Mouse (Mus musculus) hindbrain, embryonic 15.5 days (tissue): ENCODE results near the gene Atp13a3. TPM values are rescaled to one million over a fixed set of nuclear protein-coding genes. Genes with fewer than 3 reads are reported as not detected.

Source experiments
- ATAC-seq: fragments of 200-750 bp; cut with Nextera tagmentation; 2 replicates; pipeline ENCODE4 v1.8.0; 2017; ENCODE audit warnings: low read depth, moderate number of reproducible peaks, moderate TSS enrichment; ENCODE audit not compliant: low FRiP score
- H3K27ac ChIP-seq: fragments of 300-500 bp; sonication (generic); replicated peaks from 2 replicates; pipeline ENCODE4 v1.5.1; 2015; ENCODE audit warnings: mild to moderate bottlenecking, inconsistent platforms
- H3K27me3 ChIP-seq: fragments of 300-500 bp; sonication (generic); 2 replicates; pipeline ENCODE4 v1.6.1; 2015; ENCODE audit warnings: control low read depth, inconsistent platforms
- H3K36me3 ChIP-seq: fragments of 300-500 bp; sonication (generic); 2 replicates; pipeline ENCODE4 v1.6.1; 2015; ENCODE audit warnings: control low read depth, inconsistent platforms
- H3K4me1 ChIP-seq: fragments of 300-500 bp; sonication (generic); replicated peaks from 2 replicates; pipeline ENCODE4 v1.6.1; 2015; ENCODE audit warnings: control low read depth, inconsistent platforms
- H3K4me2 ChIP-seq: fragments of 300-500 bp; sonication (generic); 2 replicates; pipeline ENCODE4 v1.6.1; 2015; ENCODE audit warnings: moderate library complexity, mild to moderate bottlenecking, inconsistent platforms
- H3K4me3 ChIP-seq: fragments of 300-500 bp; sonication (generic); 2 replicates; pipeline ENCODE4 v1.5.1; 2015; ENCODE audit warnings: mild to moderate bottlenecking, inconsistent platforms
- H3K9ac ChIP-seq: fragments of 300-500 bp; sonication (generic); 2 replicates; pipeline ENCODE4 v1.6.1; 2015; ENCODE audit warnings: inconsistent platforms
- H3K9me3 ChIP-seq: fragments of 300-500 bp; sonication (generic); 2 replicates; pipeline ENCODE4 v1.6.1; 2016; ENCODE audit warnings: control low read depth, inconsistent platforms
- WGBS: fragments of 180-500 bp; shearing (Covaris S2); methylation state at CpG from one replicate; pipeline ENCODE4 v1.1.7; 2015; 5-methylcytosine and 5-hydroxymethylcytosine counted together
- polyA plus RNA-seq: library from polyadenylated mRNA; unstranded; fragments of >200 nt; fragmentation: Nextera tagmentation; extraction: Ambion mirVana; gene quantifications from 2 replicates; pipeline ENCODE4 v1.2.1, GENCODE M21; 2015

Gene Atp13a3
- polyA plus RNA-seq, 1 experiment from 2014 or later = 8.8 TPM

- H3K27ac ChIP-seq = no peak overlapping the region
- H3K9me3 ChIP-seq = no peaks in the 10 kb centered on the region
- no peaks in the 10 kb centered on the region for H3K27me3 ChIP-seq
- H3K4me3 ChIP-seq = no peak overlapping the region
- ATAC-seq = no peak
- H3K4me2 ChIP-seq = no peak overlapping the region
- no peak overlapping the region for H3K9ac ChIP-seq
- WGBS = 86% methylated on average over 4 of the region's 4 CpGs
- no peaks in the 10 kb centered on the region for H3K36me3 ChIP-seq
- H3K4me1 ChIP-seq = no peaks in the 10 kb centered on the region
Observed at GRCm38 (mm10) chr16:30435393-30435792, 29.6 kb upstream of the Atp13a3 start.

DNA sequence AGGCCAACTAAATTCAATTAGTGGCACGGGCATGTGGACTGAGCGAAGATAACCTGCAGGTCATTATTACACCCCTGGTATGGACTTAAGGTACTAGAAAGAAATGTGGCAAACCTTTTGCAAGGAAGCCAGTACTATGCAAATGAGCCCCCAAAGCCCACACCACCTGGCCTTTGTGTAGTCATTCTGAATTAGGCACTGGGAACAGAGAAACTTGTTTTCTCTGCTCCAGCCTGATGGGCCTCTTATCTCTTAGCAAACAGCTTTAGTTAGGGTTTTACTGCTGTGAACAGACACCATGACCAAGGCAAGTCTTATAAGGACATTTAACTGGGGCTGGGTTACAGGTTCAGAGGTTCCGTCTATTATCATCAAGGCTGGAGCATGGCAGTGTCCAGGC, 27.4 kb upstream of the Atp13a3 start:
- no peaks in the 10 kb centered on the region for H3K36me3 ChIP-seq
- H3K4me3 ChIP-seq = no peak overlapping the region
- H3K9ac ChIP-seq = no peak overlapping the region
- H3K4me2 ChIP-seq = no peak overlapping the region
- 91% methylated on average over 3 of the region's 3 CpGs for WGBS
- no peaks in the 10 kb centered on the region for H3K9me3 ChIP-seq
- H3K27me3 ChIP-seq = no peaks in the 10 kb centered on the region
- no peaks in the 10 kb centered on the region for H3K4me1 ChIP-seq
- no peak overlapping the region for H3K27ac ChIP-seq
- ATAC-seq = no peak

DNA sequence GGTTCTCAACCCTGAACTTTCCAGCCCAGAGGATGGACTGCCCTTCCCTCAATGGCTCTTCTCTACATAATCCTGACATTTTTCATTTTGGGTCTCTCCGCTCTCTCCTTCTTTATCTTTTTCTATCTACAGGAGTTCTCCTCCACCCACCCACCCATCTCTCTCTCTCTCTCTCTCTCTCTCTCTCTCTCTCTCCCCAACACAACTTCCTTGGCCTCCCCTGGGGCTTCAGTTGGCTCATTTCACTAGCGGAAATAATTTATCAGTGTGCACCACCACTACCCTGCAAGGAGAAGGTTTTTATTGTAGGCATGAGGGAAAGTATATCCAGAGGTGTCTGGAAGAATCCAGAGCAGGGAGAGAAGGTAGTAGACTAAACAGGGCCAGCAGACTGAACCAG, 26.3 kb upstream of the Atp13a3 start:
- no peak for ATAC-seq
- H3K4me3 ChIP-seq = no peak overlapping the region

DNA sequence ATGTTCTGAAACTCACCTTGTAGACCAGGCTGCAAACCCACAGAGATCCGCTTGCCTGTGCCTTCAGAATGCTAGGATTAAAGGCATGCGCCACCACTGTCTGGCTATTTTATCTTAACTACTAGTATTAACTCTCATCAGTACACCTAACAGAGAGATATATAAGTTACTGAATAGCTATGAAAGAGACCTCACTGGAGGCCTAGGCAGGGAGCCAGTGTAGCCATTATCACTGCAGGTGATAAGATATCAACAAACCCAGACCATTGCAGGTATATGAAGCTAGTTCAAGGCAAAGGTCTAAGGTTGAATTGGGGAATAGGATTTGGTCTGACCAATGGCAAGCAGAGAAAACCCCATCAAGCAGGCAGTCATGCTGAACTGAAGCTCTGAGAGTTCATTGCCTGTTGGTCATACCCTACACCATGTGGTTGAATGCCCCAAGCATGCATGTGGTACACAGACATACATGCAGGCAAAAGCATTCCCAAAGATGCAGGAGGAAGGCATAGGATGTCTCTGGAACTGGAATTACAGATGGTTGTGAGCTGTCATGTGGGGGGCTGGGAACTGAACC, 24.8 kb upstream of the Atp13a3 start:
- no peak overlapping the region for H3K27ac ChIP-seq
- no peak for ATAC-seq
- H3K27me3 ChIP-seq = no peaks in the 10 kb centered on the region
- H3K36me3 ChIP-seq = no peaks in the 10 kb centered on the region
- WGBS = 98% methylated on average over 2 of the region's 2 CpGs
- H3K4me2 ChIP-seq = no peak overlapping the region
- no peak overlapping the region for H3K9ac ChIP-seq
- H3K4me1 ChIP-seq = no peaks in the 10 kb centered on the region
- H3K9me3 ChIP-seq = no peaks in the 10 kb centered on the region
- no peak overlapping the region for H3K4me3 ChIP-seq

More for the DNA sequence above, 26.3 kb upstream of the Atp13a3 start:
- 92% methylated on average over 2 of the region's 2 CpGs for WGBS
- Histone ChIP-seq H3K27ac (no peak overlapping the region), H3K4me1 (no peaks in the 10 kb centered on the region), H3K27me3 (no peaks in the 10 kb centered on the region), H3K4me2 (no peak overlapping the region), H3K36me3 (no peaks in the 10 kb centered on the region), H3K9me3 (no peaks in the 10 kb centered on the region), H3K9ac (no peak overlapping the region)

DNA sequence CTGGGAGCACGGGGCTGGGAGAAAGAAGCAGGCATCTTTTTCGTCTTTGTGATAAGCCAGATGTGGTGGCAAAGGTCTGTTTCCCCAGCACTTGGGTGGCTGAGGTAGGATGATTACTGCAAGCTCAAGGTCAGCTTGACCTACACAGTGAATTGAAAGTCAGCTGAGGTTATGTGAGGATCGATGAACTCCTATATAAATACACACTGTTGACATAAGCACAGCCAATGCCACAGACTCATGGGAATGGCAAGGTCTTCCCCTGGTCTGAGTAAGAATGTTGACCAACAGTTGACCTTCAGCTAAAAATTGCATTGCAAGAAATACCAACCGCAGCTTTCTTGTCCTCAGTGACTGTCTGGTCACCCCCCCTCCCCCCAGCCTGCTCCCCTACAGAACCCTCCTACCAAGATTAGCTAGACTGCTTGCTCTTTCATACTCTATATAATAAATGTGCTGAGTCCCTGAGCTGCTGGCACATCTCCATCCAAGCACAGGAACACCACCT, 23.0 kb upstream of the Atp13a3 start:
- H3K4me1 ChIP-seq = no peaks in the 10 kb centered on the region
- ATAC-seq = no peak
- no peaks in the 10 kb centered on the region for H3K9me3 ChIP-seq
- H3K36me3 ChIP-seq = no peaks in the 10 kb centered on the region
- no peak overlapping the region for H3K4me3 ChIP-seq
- H3K4me2 ChIP-seq = no peak overlapping the region
- WGBS = 86% methylated on average over 4 of the region's 4 CpGs
- H3K27ac ChIP-seq = no peak overlapping the region
- H3K9ac ChIP-seq = no peak overlapping the region
- H3K27me3 ChIP-seq = no peaks in the 10 kb centered on the region

DNA sequence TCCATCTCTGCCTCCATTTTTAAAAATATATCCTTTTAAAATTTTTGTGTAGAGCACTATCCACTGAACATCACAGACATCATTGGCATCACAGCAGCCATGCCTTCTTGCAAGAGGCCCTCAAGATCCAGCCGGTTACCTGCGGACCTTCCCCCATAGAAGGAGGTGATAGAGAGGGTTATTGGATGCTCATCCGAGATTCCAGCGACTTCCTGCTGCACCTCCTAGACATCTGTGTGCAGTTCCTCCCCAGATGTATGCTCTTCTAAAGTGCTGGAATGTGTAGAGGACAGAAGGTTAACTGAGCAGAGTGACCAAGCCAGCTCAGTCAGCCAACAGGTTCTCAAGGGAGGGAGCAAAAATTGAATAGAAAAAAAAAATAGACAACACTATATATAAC, 21.7 kb upstream of the Atp13a3 start:
- H3K27ac ChIP-seq = no peak overlapping the region
- H3K4me3 ChIP-seq = no peak overlapping the region
- no peak overlapping the region for H3K4me2 ChIP-seq
- no peak for ATAC-seq
- 90% methylated on average over 4 of the region's 4 CpGs for WGBS
- H3K4me1 ChIP-seq = no peaks in the 10 kb centered on the region
- no peak overlapping the region for H3K9ac ChIP-seq
- H3K27me3 ChIP-seq = no peaks in the 10 kb centered on the region
- no peaks in the 10 kb centered on the region for H3K9me3 ChIP-seq
- no peaks in the 10 kb centered on the region for H3K36me3 ChIP-seq

DNA sequence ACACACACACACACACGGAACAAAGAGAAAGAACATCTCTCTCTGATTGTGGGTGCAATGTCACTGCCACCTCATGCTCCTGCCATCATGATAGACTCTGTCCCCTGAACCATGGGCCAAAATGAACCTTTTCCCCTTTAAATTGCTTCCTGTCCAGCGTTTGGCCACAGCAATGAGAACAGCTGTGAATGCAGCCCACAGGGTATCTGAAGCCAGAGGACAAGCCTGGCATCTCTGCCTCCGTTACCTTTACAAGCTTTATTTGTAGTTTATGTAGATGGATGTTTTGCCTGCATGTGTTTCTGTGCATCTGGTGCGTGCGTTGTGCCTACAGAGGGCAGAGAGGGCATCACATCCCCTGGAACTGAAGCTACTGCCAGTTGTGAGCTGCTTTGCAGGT, 21.2 kb upstream of the Atp13a3 start:
- H3K9ac ChIP-seq = no peak overlapping the region
- no peaks in the 10 kb centered on the region for H3K36me3 ChIP-seq
- H3K4me1 ChIP-seq = no peaks in the 10 kb centered on the region
- no peak overlapping the region for H3K4me2 ChIP-seq
- no peak overlapping the region for H3K27ac ChIP-seq
- no peaks in the 10 kb centered on the region for H3K27me3 ChIP-seq
- WGBS = 81% methylated on average over 5 of the region's 5 CpGs
- no peak overlapping the region for H3K4me3 ChIP-seq
- ATAC-seq = no peak
- H3K9me3 ChIP-seq = no peaks in the 10 kb centered on the region

GRCm38 (mm10) chr16:30425980-30426379, 20.2 kb upstream of the Atp13a3 start:
- Histone ChIP-seq H3K9ac (no peak overlapping the region), H3K4me2 (no peak overlapping the region), H3K36me3 (no peaks in the 10 kb centered on the region), H3K9me3 (no peaks in the 10 kb centered on the region), H3K4me3 (no peak overlapping the region), H3K4me1 (no peaks in the 10 kb centered on the region), H3K27me3 (no peaks in the 10 kb centered on the region), H3K27ac (no peak overlapping the region)
- 89% methylated on average over 1 of the region's 1 CpGs for WGBS
- ATAC-seq = no peak

GRCm38 (mm10) chr16:30424053-30424452, 18.3 kb upstream of the Atp13a3 start:
- Histone ChIP-seq H3K4me3 (no peak overlapping the region), H3K27me3 (no peaks in the 10 kb centered on the region), H3K36me3 (no peaks in the 10 kb centered on the region), H3K9ac (no peak overlapping the region), H3K27ac (no peak overlapping the region), H3K4me2 (no peak overlapping the region), H3K9me3 (no peaks in the 10 kb centered on the region), H3K4me1 (no peaks in the 10 kb centered on the region)
- no peak for ATAC-seq
- 92% methylated on average over 5 of the region's 5 CpGs for WGBS

- no peak overlapping the region for H3K9ac ChIP-seq
- no peak overlapping the region for H3K4me3 ChIP-seq
- no peaks in the 10 kb centered on the region for H3K36me3 ChIP-seq
- no peaks in the 10 kb centered on the region for H3K9me3 ChIP-seq
- no peaks in the 10 kb centered on the region for H3K27me3 ChIP-seq
- ATAC-seq = no peak
- no peak overlapping the region for H3K27ac ChIP-seq
- whole genome bisulfite sequencing = 87% methylated on average over 2 of the region's 2 CpGs
- H3K4me2 ChIP-seq = no peak overlapping the region
- no peaks in the 10 kb centered on the region for H3K4me1 ChIP-seq
Observed at GRCm38 (mm10) chr16:30416707-30417106, 10.9 kb upstream of the Atp13a3 start.

- ATAC-seq = no peak
Observed at GRCm38 (mm10) chr16:30416284-30416683, 10.5 kb upstream of the Atp13a3 start.

GRCm38 (mm10) chr16:30412680-30413079, 6.9 kb upstream of the Atp13a3 start:
- Histone ChIP-seq H3K9ac (no peak overlapping the region), H3K27me3 (no peaks in the 10 kb centered on the region), H3K4me3 (no peak overlapping the region), H3K36me3 (no peaks in the 10 kb centered on the region), H3K4me2 (no peak overlapping the region), H3K4me1 (no peaks in the 10 kb centered on the region), H3K9me3 (no peaks in the 10 kb centered on the region), H3K27ac (no peak overlapping the region)
- ATAC-seq = no peak
- 79% methylated on average over 3 of the region's 3 CpGs for whole genome bisulfite sequencing

More at GRCm38 (mm10) chr16:30416284-30416683, 10.5 kb upstream of the Atp13a3 start:
- no peaks in the 10 kb centered on the region for H3K27me3 ChIP-seq
- no peak overlapping the region for H3K4me3 ChIP-seq
- H3K9ac ChIP-seq = no peak overlapping the region
- H3K9me3 ChIP-seq = no peaks in the 10 kb centered on the region
- H3K36me3 ChIP-seq = no peaks in the 10 kb centered on the region
- H3K4me2 ChIP-seq = no peak overlapping the region
- no peaks in the 10 kb centered on the region for H3K4me1 ChIP-seq
- no peak overlapping the region for H3K27ac ChIP-seq
- WGBS = 78% methylated on average over 5 of the region's 5 CpGs

DNA sequence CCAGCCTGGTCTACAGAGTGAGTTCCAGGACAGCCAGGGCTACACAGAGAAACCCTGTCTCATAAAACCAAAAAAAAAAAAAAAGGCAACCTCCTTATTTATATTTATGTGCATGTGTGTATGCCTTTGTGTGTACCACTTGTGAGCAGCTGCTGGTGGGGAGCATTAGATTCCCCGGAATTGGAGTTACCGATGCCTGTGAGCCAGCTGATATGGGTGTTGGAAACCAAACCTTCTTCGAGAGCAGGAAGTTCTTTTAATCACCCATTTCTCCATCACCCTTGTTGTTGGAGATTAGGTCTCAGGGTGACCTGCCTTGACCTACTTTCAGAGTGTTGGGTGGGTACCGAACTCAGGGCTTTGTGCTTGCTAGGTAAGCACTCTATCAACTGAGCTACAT, 5.1 kb upstream of the Atp13a3 start:
- Histone ChIP-seq H3K4me2 (no peak overlapping the region), H3K4me3 (no peak overlapping the region), H3K36me3 (no peaks in the 10 kb centered on the region), H3K27ac (no peak overlapping the region), H3K9ac (no peak overlapping the region), H3K4me1 (no peaks in the 10 kb centered on the region), H3K27me3 (no peaks in the 10 kb centered on the region), H3K9me3 (no peaks in the 10 kb centered on the region)
- no peak for ATAC-seq
- WGBS = 92% methylated on average over 4 of the region's 4 CpGs
